Mouse (Mus musculus) spleen, postnatal 10 days (tissue): Measurements from ENCODE around the gene Smg6.
A peak's percentile ranks its signal among the peaks of the same experiment; 100 is the strongest.
"Not testable (repeated sequence)": the region's sequence is repeated elsewhere in the genome, so short reads cannot be mapped to it uniquely, and the experiment has no call there.

Experiments
- DNase-seq, 2 experiments: peaks; one replicate each; pipeline ENCODE4 v3.0.0; 2021 to 2022; ENCODE audit warnings: low spot score in 2 of 2

Gene Smg6

GRCm38 (mm10) chr11:75166861-75167642, 241.4 kb downstream of the Smg6 start:
- DNase-seq, result peak; percentile 50 to 57

GRCm38 (mm10) chr11:75167643-75168589, 242.3 kb downstream of the Smg6 start:
- peak; percentile 38 to 42 for DNase-seq

GRCm38 (mm10) chr11:75168590-75169361, 243.2 kb downstream of the Smg6 start:
- peak; percentile 74 to 85 for DNase-seq

DNA sequence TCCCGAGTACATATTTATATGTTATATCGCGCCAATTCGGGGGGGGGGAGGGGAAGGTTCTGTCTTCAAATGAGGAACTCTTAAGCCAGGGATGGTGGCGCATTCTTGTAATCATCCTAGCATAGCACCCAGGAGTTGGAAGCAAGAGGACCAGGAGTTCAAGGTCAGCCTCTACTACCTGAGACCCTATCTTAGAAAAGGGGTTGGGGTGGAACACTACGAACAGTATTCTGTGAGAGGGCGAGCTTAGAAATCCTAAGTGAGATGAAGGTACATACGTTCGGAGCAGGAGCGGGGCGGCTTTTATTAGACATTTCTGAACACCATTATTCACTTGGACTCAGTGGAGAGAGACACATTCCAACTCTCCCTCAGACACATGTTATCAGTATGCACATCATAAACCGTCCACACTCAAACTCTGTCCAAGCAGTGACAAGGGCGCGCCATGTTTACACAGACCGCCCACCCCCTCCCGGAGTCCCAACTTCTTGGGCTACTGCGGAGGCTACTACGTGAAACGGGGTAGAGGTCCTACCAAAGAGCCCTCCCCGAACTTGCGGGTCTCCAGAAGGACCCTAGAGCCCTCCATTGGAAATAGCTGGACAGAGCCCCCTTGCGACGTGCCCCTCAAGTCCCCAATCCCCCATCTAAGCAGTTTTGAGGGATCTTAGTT, 243.9 kb downstream of the Smg6 start, which contains the start of gene Hic1:
Gene Hic1 (minus strand): TSS at position 115 of the 676 bp plus-strand sequence.
- DNase-seq, result peak in 1 of 2 experiments; percentile 25

GRCm38 (mm10) chr11:75170136-75170751, 244.6 kb downstream of the Smg6 start:
- DNase-seq, result peak; percentile 82 to 93

DNA sequence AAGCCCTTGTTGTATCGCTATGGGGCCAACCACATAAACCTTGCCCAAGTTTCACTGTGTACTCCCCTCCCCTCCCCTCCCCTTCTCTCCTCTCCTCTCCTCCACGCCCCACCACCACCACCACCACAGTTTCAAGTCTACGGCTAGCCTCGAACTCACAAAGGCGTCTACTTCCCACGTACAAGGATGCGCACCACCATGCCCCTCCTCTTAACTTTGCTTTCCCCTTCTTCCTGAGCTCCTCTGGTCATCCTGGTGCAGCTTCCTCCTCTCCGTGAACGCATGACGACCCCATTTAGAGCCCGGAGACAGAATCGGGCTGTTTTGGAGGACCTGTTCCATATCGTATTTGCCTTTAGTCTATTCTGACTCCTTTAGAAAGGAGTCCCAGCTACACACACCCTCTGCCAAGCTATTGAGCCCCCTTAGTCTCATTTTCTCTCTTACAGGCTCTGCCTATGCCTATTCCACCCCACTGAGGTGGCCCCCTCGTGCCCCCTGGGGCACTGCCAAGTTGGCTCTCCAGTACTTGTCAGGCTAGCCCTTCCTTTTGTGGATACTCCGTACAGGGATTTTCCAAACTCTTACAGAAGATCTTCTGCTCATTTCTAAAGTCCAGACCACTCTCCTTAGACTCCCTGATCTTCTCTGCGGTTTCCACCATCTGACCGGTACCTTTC, 245.7 kb downstream of the Smg6 start:
- no peak for DNase-seq

DNA sequence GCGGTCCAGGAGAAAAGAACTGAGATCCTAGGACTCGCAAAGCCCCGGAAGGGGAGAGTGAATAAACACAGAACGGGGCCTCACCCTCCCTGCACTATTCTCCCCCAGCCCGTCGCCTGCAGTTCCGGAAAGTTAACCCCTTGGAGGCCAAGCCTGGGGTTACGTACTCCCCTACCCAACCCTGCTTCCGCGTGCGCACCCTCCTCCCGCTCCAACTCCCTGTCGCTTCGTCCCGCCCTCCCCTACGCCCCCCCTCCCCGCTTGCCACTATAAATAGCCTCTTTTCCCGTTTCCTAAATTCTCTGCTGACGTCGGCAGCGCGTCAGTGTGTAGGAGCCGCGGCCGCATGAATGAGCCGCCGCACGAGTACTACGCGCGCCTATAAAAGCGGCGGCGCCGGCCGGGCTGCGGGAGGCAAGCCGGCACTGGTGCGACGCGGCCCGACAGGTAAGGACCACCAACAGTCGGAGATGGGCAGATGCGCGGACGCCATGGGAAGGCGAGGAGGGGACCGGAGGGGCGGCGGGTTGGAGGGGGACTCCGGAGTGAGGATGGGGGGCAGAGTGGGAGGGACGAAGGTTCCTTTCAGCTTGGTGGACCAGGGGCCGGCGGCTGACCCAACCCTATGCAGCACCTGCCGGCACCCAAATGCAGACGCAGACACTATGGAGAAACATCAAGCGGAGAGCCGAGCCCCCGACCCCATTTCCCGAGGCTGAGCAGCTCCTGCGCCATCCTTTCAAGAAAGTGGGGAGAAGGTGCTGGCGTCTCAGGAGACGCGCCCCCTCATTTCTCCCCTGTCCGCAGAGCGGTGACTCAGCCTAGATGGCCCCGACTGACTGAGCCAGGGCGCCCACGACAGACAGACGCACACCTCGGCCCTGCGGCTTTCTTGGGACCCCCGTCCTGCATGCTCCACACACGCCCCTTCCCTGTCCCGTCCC, 246.8 kb downstream of the Smg6 start:
- no peak for DNase-seq

GRCm38 (mm10) chr11:75173095-75173798, 247.6 kb downstream of the Smg6 start:
- DNase-seq, result peak; percentile 69 to 86

GRCm38 (mm10) chr11:75173799-75174165, 248.2 kb downstream of the Smg6 start:
- no peak for DNase-seq

GRCm38 (mm10) chr11:75174574-75174973, 249.0 kb downstream of the Smg6 start:
- DNase-seq, result not testable (repeated sequence)

DNA sequence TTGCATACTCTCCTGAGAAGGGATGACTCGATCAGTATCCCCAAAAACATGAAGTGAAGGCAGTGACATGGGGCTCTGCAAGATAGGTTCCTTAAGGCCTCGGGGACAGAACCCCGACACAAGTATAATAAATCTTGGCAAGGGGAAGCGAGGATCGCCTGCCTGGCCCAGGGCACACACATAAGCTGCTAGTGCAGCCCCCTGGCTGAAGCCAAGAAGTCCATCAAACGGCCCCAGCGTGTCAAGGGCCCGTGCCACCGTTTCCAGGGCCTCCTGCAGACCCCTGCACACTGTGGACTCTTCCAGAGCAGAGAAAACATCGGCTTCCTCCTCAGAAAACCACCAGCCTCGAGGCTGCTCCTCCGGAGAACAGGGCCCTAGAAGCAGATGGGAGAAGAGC, 252.4 kb downstream of the Smg6 start:
- no peak for DNase-seq

DNA sequence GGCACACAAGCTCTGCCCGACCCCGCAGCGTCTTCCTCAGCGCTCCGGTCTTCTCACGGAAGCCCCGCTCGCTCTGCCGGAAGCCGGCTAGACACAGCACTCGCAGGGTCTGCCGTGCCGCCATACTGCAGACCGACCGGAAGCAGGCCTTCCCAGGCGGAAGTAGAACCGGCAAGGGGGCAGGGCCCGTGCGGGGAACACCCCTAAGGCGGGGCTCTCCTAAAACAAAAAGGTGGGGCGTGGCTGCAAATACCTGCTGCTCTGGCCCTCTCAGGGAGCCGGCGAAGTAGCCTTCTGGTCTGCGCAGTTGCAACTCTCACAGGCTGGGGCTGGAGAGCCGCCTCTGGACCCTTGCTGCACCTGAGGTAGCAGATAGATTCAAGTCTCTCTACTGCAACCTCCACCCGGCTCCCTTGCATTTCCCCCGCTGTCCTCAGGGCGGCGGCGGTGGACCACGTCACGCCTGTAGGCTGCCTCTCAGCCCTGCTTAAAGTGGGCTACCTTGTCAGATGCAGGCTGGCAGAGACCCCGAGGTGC, 253.1 kb downstream of the Smg6 start, which contains the start of gene Ovca2:
Gene Ovca2 (minus strand): TSS at position 164 of the 537 bp plus-strand sequence.
- peak; percentile 81 to 90 for DNase-seq

DNA sequence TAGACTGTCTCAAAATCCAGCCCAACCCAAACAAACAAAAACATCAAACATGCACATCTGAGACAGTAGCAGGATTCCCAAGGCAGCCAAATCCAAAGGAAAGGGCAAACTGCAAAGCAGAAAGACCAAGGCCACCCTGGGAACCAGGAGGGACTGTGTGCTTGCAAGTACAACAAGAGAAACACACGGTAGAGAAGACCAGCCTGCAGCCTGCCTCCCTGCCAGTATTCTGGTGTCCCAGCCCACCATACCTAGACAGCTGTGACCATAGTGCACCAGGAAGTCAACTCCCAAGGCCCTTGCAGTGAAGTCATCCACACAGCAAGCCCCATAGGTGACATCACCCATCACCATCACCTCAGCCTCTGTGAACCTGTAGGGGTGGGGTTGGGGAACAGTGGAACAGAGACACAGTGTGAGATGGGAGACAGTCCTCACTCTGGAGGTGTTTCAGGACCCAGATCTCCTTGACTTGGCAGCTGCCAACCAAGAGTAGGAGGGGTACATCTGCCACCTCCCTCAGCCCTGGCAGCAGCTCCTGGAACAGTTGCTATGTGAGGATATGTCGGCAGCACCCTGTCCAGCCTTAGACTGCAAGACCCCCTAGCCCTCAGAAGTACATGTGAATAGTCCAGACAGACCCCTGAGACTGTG, 258.4 kb downstream of the Smg6 start:
- DNase-seq, result no peak

DNA sequence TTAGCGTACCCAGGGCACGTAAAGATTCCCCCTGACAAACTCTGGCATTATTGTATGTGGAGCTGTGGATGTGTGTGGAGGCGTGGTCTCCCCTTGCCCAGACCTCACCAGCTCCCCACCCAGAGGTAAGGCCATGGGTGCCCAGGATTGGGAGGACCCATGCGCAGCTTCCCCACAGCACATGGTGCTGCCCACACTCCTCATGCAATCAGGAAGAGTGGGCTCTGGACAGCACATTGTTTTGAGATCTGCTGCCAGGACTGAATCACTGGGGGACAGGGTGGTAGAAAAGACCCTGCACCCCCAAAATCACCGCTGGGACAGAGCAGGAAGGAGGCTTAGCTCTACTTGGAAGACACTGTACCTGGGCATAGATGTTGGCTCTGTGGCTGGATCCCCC, 258.9 kb downstream of the Smg6 start:
- DNase-seq, result no peak

DNA sequence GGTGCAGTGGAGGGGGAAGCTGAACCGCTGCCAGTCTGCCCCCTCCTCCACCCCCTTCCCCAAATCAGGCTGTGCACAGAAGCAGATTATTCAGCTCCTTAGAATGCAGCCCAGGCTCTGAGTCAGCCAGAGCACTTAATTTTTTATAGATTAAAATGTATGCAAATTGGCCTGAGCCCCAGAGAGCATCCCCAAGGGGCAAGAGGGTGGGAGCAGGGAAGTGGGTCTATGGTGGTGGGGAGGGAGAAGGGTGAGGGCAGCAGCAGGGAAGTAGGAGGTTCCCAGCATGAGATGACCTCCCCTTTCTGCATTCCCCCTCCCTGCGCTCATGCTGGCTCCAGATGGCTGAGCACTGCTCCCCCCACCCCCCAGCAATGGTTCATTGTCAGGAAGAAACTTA, 259.4 kb downstream of the Smg6 start:
- DNase-seq, result no peak

DNA sequence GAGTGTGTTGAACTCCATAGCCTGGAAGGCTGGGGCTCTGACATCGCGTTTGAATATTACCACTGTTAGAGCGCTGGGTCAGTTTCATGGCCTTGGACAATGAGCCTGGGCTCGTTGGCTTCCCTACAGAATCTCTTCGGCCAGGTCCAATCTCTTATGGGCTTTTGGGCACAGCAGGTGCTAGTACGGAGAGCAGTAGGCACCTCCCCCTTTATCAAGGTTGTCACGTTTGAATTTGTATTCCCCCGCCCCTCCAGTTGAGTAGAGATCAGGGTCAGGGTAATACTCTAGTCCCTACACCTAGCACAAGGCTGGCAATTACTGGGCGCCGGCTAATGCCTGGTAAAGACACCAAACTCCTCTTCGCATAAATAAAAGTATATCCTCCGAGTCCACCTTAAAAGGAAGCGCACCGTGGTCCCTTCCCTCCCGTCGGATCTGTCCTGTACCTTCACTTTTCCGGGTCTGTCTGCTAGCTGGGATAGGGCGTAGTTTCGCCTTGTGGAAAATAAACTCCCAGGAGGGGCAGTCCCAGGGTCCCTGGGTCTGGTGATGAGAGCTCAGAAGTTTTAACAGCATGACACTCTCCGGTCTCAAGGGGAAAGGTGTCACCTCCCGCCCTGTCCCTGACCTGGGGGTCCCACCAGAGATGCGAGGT, 264.2 kb downstream of the Smg6 start:
- DNase-seq, result no peak

DNA sequence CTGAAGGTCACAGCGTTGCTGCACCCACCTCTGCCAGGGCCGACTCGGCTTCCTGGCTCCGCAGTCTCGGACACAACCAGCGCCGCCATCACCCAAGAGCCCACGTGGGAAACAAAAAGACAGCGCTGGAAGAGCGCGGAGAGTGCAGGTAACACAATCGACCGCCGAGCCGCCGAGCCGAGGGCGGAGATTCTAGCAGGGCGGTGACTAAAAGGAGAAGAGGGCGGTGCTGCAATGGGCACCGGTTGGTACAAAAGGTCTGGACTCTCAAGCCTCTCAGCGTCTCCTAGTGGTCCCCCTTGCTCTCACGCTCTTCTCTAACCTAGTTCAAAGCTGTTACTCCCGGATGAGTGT, 264.7 kb downstream of the Smg6 start:
- peak; percentile 63 to 90 for DNase-seq
